Mouse (Mus musculus): ENCODE data around the gene Pdzd8.

The Pdzd8 gene

DNA sequence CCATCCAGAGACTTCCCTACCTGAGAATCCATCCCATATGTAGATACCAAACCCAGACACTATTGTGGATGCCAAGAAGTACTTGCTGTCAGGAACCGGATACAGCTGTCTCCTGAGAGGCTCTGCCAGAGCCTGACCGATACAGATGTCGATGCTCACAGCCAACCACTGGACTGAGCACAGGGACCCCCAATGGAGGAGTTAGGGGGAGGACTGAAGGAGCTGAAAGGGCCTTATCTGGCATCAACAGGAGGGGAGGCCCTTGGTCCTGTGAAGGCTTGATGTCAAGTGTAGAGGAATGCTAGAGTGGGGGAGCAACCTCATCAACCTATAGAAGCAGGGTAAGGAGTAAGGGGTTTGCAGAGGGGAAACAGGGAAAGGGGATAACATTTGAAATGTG is 7.2 kb upstream of the Pdzd8 start:
- no peak for DNase-seq

DNA sequence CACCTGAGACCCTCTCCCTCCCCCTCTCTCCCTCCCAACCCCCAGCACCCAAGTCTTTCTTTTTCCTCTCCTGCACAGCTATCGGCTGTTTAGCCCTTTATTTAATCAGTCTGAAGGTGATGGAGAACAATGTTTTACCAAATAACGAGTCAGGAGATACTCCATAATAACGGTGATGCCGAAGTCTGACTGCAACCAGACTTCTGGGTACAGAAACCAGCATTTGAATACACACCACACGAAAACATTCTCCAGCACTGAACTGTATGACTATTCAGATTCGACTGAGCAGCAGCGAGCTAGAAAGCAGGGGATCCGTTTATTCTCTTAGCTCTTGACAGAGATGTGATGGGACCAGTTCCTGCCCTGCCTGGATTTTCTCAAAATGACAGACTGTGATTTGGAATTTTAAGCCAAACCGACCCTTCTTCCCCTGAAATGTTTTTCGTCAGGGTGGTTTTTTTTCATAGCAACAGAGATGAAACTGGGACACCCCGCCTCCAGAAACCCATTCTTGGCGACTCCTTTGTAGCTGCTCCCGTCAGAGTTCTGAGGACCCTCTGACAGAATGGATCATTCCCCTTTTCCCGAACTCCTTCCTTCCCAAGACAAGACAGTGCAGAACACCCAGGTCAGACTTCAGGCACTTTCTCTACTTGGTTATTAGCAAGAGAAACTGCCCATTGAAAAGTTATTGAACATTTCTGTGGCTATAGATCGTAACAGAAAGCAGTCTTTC is 5.7 kb upstream of the Pdzd8 start:
- DNase-seq: peak; percentile 14

DNA sequence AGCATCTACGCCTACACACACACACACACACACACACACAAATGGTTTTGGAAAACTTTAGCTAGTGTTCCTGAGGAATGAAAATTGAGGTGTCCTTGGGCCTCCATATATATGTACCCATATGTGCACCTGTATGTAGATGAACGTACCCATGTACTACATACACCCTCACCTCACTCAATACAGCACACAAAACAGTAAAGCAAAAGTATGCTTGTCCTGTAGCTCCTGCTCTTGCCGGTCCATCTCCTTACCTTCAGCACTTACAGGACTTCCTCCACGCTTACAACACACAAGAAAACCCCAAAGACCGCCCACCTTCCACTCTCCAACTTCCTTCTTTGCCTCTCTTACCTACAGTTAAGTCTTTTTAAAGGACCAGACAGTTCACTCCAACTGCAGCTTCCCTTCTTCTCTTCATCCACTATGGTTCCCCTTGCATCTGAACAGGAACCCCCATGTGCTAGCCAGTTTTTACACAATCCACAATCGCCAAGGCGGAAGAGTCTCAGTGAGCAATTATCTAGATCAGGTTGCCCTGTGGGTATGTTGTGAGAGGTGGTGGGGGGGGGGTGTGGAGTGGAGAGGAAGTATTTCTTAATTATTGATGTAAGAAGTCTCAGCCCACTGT is 4.8 kb upstream of the Pdzd8 start:
- DNase-seq: no peak

DNA sequence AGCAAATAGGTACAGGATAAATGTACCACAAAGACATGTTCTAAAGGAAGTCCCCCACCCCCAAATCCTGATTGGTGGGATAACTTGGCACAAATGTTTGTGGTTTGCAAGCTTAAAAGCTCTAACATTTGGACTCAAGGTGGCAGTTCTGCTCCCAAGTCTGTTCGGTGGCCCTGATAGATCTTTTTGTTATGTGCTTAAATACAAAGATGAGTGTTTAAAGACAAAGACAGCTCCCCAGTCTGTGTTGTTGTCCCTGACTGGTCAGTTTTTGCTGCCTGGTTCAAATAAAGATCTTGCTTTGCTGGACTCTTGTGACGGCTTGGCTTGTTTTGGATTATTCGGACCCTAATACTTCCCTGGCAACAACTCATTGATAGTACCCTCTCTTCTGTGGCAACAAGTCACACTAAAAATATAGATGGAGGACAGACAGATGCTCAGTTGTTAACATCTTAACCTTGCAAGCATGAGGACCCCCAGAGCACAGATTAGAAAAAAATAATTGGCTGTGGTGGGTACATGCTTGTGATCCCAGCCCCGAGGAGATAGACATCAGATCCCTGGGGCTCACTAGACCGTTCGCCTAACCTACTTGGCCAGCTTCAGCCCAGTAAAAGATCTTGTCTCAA is 3.9 kb upstream of the Pdzd8 start:
- no peak for DNase-seq

DNA sequence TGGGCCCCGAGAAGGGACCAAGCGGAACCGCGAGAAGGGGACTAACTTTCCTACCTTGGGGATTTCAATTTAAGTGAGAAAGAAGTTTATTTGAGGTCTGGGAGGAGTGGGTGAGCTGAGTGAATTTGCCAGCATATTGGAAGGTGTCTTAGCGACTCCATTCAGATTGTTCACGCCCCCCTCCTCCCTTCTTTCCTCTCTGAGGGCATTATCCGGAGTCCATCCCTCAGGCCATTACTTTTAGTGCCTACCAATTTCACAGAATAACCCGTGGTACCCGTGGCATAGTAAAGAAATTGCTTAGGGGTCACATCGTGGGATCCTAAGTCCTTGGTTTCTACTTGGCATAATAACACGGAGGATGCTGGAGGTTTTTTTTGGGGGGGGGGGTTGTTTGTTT is 745 bp upstream of the Pdzd8 start:
- no peak for DNase-seq

DNA sequence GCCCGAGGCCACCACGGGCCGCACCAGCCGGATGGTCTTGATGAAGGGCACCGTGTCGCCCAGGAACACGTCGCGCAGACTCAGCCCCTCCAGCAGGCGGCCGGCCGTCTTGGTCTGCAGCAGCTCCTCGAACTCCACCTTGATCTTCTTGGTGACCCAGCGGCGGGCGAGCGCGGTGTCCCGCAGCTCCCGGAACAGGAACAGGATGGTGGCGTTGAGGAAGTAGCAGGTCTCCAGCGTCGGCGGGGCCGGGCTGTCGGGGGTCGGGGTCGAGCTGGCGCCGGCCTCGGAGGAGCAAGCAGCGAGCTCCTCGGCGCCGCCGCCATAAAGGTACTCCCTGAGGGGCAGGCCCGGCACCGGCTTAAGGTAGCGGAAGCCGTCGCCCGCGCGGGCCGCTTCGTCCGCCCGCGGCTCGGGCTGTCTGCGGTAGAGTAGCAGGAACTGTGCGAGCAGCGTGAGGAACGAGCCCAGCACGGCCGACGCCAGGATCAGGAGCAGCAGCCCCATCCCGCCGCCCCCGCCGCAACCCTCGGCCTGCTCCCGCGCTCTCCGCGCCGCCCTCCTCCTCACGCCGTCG is 411 bp downstream of the Pdzd8 start:
- peak; percentile 69 for DNase-seq

DNA sequence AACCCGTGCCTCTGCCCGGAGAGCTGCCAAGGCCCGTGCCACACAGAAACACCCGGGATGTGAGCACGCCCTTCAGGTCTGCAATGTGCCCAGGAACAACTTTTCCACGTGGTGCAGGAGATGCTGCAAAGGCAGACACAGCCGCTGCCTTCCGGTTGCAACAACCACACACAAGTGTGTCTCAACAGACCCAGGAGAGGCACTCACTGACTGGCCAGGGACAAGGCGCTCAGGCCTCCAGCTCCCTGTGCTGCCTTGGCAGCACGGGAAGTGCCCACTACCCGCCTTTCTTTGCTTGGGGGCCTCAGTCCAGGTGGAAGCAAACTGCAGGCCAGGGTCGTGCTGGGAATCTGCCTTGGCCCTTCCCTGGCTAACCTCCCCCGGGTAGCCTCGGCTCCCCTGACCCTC is 1.3 kb downstream of the Pdzd8 start:
- peak; percentile 43 for DNase-seq

DNA sequence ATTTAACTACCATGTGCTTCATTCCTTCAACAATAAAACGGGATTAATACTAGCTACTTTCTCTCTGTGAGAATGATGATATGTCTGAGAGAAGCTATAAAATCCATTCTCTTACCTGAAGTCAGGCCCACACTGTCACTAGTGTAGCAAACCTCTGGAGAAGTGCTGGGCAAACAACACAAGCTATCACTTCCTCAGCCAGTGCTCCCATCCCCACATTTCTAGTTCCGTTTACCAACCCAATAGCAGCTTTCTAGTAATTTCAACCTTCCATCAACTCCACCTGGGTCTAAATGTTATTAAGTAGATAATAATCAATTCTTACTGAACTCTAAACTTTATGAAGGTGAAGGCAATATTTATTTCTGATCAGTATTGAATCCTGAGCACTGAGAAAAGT is 2.6 kb downstream of the Pdzd8 start:
- no peak for DNase-seq

DNA sequence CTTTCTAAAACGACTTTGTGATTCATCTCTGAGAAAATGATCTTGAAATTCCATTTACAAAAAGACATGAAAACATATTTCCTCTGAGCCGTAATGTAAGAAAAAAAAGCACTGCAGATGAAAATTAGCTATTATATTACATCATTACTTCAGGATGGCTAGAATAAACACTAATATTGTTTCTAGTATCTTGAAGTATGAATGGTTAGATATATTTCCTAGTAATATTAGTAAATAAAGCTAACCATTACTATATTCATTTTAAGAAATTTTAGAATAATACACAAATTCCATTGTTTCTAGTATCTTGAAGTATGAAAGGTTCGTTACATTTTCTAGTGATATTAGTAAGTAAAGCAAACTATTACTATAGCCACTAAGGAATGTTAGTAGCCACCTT is 5.7 kb downstream of the Pdzd8 start:
- DNase-seq: no peak

DNA sequence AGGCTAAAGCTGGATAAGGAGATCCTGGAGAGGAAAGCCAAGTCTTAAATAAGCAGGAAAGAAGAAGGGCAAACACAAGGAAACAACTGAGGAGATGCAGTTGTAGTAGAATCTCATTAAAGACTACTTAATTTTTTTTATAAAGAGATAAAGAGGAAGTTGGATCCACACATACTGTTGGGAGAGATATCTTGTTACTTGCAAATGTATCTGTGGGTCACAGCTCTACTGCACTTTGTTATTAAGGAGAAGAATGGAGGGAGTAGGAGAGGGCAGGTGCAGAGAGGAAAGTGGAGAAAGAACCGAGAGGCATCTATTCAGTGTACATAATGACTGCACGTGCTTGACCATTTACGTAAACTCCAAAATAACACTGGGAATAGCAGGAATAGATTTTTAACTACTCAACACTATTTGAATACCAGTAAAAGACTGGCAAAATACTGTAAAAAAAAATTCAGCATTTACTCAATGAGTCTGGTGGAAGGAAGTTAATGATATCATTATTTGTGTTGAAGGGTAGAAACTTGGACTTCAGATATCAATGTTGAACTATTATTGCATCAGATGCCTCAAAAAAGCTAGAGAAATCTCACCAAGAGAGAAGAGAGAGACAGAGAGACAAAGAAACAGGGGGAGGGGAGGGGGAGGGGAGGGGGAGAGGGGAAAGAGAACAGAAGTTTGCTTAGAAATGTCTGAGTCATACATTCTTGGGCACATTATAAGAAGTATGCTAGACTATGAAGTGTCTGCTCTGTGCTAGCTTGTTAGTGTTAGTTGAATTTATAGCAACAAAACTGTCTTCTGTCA is 7.5 kb downstream of the Pdzd8 start:
- no peak for DNase-seq

DNA sequence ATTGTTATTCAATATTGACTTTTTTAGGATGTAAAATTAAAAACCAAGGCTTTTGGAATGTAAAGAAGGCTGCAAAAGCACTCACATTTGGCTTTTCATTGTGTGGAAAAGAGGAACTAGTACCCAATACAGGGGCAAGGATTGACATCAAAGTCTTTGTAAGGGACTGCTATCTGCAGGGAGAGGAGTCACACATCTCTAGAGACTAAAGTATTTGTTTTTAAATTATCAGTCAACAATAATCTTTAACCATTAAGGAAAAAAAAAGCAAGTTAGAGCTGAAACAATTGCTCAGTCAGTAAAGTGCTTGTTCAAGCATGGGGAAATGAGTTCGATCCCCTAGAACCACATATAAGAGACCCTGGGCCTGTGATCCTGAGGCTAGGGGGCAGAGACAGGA is 8.9 kb downstream of the Pdzd8 start:
- DNase-seq: no peak

DNA sequence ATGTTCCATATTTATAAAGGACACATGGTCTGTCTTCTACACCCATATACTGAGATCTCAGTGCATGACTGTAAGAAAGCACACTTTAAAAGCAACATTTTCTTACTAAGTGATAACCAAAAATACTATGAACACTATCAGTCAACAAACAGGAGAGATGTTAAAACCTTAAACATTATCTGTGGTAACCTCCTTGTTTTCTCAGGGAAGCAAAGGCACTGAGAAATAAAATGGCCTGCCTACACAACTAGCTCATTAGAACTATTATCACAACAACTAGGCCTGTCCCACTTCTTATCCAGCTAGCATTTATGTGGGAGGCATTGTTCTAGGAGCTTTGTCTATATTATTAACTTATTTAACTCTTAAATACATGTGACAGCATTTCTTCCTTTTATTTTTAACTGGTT is 14.8 kb downstream of the Pdzd8 start:
- DNase-seq: no peak

DNA sequence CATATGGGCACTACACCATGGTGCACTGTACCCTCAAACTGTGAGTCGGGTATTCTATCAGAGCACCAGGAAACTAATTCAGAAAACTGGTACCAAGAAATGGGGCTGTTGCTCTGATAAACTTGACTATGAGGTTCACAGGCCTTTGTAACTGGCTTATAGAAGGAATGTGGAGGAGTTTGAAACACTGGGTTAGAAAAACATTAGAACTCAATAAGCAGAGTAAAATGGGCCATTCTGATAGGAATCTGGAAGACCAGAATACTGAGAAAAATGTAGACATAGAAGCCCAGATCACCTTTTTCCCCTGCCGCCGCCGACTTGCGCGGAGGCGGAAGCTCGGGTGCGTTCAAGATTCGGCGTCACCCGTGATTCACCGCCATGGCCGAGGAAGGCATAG is 23.6 kb downstream of the Pdzd8 start, which contains the start of gene Rps12-ps3:
Rps12-ps3 (plus strand) TSS at position 301 of the 400 bp plus-strand sequence.
- DNase-seq: no peak

DNA sequence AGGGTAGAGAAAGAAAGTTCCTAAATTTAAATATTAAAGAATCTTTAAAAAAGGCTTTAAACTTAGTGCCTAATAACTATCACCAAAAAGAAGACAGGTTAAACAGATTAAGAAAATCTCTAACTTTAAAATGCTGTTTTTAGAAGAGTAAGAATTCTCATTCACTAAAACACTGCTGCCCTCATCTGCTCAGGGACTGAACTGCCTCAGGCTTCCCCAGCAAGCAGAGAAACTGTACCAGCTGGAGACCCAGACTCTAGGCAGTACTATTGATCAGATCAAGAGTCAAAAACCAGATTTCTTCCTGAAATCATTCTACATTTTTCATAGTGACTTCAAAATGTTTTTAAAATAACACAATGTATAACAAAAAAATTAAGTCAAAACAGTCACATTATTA is 29.0 kb downstream of the Pdzd8 start:
- DNase-seq: peak; percentile 45

DNA sequence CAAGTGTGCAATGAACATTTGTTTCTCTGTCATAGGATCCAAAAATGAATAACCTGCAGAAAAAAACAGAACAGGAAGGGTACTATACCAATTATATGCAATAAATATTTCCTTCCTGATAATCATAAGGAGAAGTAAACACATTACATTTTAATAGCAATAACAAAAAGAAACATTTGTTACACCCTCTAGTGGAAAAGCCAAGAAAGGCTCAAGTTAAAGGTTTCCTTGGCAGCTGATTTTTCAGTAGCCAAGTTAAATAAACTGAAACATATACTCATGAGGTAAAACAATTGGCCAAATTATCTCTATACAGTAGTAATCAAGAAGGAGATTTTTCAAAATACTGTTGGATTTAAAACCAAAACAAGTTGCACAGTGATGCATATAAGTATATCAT is 30.3 kb downstream of the Pdzd8 start:
- DNase-seq: no peak

DNA sequence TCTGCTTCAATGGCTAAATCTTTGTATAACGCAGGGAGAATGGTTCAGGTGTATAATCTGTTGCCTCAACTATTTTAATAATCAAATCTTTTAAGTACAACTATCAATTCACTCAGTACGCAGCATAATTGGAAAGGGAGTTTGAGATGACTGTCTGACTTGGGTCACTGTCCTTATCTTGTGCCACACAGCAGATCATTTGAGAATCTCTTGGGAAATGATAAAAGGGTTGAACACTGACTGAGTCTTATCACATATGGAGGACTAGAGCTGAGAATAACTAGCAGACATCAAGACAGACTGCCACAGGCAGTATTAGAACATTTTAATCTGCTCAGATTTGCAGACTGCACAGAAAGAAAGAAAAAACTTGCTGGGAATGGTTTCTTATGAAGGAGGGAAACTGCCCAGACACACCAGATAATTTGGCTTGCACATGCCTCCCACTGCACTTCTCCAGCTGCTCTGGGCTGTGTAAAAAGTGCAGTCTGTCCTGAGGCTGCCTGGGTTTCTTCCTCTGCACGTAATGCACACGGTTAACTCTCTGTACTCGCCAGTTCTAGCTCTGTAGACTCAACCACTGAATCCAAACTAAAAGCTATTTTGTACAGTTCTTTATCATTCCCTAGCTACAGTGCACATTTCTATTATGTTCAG is 53.3 kb downstream of the Pdzd8 start:
- no peak for DNase-seq

DNA sequence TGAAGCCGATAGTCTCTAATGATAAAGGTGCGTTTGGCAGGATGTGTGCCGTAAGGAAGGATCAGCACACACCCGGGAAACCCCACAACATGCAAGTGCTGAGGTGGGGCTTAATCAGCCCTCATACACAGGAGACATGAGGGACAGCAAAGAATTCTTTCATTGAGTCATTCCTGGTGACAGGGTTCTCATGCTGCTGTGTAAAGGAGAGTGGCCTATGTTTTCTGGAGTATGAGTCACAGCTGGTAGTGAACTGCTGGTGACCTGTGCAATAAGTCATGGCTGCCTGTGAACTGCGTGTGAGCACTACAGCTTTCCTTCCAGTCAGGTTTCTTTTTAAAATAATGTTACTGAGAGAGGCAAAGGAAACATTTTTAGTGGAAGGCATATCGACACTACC is 55.8 kb downstream of the Pdzd8 start:
- DNase-seq: no peak

DNA sequence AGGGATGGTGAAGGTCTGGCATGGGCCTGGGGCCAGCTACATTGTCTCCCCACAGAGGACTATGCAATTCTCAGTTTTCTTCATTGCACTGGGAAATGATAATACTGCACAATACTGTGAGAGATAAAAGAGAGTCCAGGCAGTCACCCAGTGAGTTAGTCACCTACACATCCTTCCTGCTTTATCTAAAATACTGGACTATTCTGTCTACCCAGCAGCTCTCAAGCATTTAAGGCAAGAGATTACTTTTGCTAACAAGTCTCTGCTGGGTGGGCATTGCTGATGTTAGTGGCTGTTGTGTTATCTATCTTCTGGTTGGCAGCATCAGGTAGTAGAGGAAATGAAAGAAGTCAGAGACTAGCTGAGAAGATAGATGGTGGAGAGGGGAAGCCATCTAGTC is 56.5 kb downstream of the Pdzd8 start:
- no peak for DNase-seq

DNA sequence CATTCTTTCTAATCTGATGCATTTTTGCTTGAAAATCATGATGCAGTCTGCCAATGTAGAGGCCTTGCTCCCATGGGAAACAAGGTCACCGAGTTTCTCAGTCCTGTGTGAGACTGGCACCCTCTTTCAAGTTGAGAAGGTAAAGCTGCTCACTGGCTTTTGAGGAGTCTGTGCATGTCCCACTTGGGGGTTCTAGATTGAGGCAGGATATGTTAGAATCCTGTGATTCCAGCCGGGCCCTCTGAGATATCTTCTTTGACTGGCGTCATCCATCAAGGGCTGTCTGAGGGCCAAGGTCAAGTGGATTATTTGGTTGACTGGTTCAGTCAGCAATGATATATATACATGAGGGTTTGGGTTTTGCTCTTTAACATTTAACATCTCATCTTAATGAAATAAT is 63.6 kb downstream of the Pdzd8 start:
- no peak for DNase-seq

DNA sequence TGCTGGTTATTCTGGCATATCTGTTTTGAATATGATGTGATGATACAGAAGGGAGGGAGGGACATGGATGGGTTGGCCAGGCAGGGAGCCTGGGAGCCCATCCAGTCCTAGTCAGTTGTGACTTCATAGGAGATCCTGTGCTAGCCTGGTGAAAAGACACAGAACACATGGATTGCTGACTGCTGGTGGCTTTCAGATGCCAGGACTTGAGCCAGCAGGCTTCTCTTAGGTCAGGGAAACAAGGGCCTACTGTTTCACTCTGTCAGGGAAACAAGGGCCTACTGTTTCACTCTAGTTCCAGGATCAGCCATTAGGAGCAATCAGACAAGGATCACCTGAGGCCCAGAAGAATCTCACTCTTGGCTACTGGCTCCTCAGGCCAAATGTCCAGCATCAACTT is 64.7 kb downstream of the Pdzd8 start:
- DNase-seq: no peak

DNA sequence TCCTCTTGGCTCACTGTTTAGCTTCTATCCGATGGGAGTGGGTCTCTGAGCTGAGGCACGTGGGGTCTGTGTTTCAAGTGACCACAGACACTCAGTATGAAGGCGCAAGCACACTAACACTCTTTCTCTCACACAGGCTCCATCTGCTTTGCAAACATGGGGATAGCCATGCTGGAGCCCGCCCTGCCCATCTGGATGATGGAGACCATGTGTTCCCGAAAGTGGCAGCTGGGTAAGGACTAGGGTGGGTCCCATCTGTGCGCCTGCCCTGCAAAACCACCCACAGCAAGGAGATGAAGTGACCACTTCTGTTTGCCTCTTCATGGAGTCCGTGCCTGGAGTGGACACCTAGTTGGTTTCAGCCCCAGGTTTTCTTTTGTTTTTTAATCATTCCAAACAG is 69.2 kb downstream of the Pdzd8 start:
- DNase-seq: peak; percentile 32

DNA sequence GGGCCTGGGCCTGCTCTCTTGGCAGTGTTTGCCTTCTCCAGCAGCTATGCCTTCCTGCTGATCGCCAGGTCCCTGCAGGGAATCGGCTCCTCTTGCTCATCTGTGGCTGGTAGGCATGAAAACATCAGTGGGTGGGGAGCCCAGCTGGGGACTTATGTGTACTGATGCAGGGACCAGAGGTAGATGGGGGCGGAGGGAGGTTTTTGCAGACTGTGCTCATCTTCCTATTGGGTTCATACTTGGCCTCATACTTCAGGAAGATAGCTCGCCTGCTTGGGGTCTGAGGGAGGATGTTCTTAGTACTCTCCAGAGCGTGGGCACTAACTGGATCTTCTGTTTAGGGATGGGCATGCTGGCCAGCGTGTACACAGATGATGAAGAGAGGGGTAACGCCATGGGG is 72.4 kb downstream of the Pdzd8 start:
- no peak for DNase-seq
